In the genomic region with DNA sequence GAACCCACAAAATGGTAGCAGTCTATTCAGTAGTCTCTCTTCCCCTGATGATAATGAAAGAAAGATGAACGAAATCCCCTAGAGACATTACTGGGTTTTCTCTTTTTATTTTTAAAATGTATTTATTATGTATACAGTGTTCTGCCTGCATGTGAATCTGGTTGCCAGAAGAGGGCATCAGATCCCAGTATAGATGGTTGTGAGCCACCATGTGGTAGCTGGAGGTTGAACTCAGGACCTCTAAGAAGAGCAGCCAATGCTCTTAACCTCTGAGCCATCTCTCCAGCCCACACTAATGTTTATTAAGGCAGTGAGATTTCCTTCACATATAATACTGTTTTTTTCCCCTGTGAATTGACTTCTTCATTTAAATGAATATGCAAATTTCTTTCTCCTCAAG, we compare ENCODE assay signal across 20 mouse cellular contexts.
DNase-seq lines count a peak whose midpoint lies in the region; ATAC-seq and TF ChIP-seq lines count a peak whose summit lies in the region.
"Had no signal": no experiment of that assay in that cellular context is flagged by ENCODE, and none has a peak within 500 bp of the region (broad histone marks: within the 10 kb centered on the region; RNA-seq: fewer than 3 reads in every experiment).

No protein-coding gene starts in this region.

- no peaks in the 10 kb centered on the region for H3K36me3 ChIP-seq in thymus, adult 2 months (ENCODE audit: control insufficient read depth, insufficient read depth, low read length)
- H3K36me3 ChIP-seq: embryonic facial prominence, embryonic 13.5 days; G1E; hindbrain, embryonic 10.5 days; liver, embryonic 13.5 days; midbrain, embryonic 13.5 days had no signal

- H3K4me3 ChIP-seq in left cerebral cortex, adult 2 months: no peak overlapping the region
- H3K4me3 ChIP-seq in thymus, adult 2 months (ENCODE audit: control insufficient read depth, insufficient read depth, low read length): no peak overlapping the region
- H3K4me3 ChIP-seq: embryonic facial prominence, embryonic 13.5 days; hindbrain, embryonic 10.5 days; liver, embryonic 13.5 days; midbrain, embryonic 13.5 days had no signal

- ATAC-seq in CD4-positive, CD25-positive, alpha-beta regulatory T cell, adult 4 months: no peak
- ATAC-seq: activated CD4-positive, CD25-positive, alpha-beta regulatory T cell, adult 4 months; intestine, embryonic 16.5 days; midbrain, embryonic 13.5 days had no signal

- 94% methylated on average over 1 of the region's 1 CpGs for WGBS in thymus, adult 2 months

- no peak for TF ChIP-seq POLR2A in thymus, adult 2 months (IDR thresholded peaks at IDR 0.05; ENCODE audit: control insufficient read depth, extremely low read depth, insufficient read depth, low read length, poor library complexity)

- H3K27ac ChIP-seq in left cerebral cortex, adult 2 months: peak overlapping the region; percentile 61
- H3K27ac ChIP-seq in thymus, adult 2 months (ENCODE audit: control insufficient read depth, insufficient read depth, low read length): no peak overlapping the region
- H3K27ac ChIP-seq: embryonic facial prominence, embryonic 13.5 days; hindbrain, embryonic 10.5 days; liver, embryonic 13.5 days; midbrain, embryonic 13.5 days had no signal

- H3K27me3 ChIP-seq in thymus, adult 2 months (ENCODE audit: control insufficient read depth, insufficient read depth, low read length): no peaks in the 10 kb centered on the region
- H3K27me3 ChIP-seq: embryonic facial prominence, embryonic 13.5 days; liver, embryonic 13.5 days; midbrain, embryonic 13.5 days had no signal

- H3K4me1 ChIP-seq in thymus, adult 2 months (replicated peaks; ENCODE audit: control insufficient read depth, insufficient read depth, low read length): no peaks in the 10 kb centered on the region
- H3K4me1 ChIP-seq: embryonic facial prominence, embryonic 13.5 days; hindbrain, embryonic 10.5 days; liver, embryonic 13.5 days; midbrain, embryonic 13.5 days had no signal

- TF ChIP-seq CTCF in left cerebral cortex, adult 2 months (IDR thresholded peaks at IDR 0.05): peak; percentile 48
- TF ChIP-seq CTCF in thymus, adult 2 months (IDR thresholded peaks at IDR 0.05; ENCODE audit: borderline replicate concordance, control insufficient read depth, extremely low read depth, insufficient read depth, low read length, poor library complexity): no peak

- intact Hi-C loops in left cerebral cortex, adult 2 months (cut with DNase I): loop anchor here (1.0 to 10.0 kb wide), 3 partner anchors 83 to 421 kb away; a partner anchor contains a TSS
- intact Hi-C loops in left cerebral cortex, postnatal 36 days (cut with DNase I): no loop called here

- peak; percentile 18 for DNase-seq in CD4-positive, CD25-positive, alpha-beta regulatory T cell, adult 2 months (ENCODE audit: low read depth, low spot score)
- DNase-seq in left cerebral cortex, adult 2 months (ENCODE audit: extremely low spot score in 1 of 2, low spot score in 2 of 2): no peak
- no peak for DNase-seq in left cerebral cortex, postnatal 36 days (ENCODE audit: low spot score in 2 of 2)
- peak; percentile 23 for DNase-seq in ES-CJ7 (ENCODE audit: low read depth, low spot score)
- peak; percentile 7 for DNase-seq in induced T-regulatory cell, adult 2 months (ENCODE audit: low read depth)
- no peak for DNase-seq in adrenal gland, postnatal 4 days (ENCODE audit: low spot score in 2 of 2)
- no peak for DNase-seq in thymus, adult 2 months
- DNase-seq: adrenal gland, postnatal 25 days; cerebellum, postnatal 25 days; kidney, postnatal 36 days; left cerebral cortex, postnatal 4 days; liver, embryonic 13.5 days; lung, postnatal 4 days had no signal

Comparison
In these comparisons a context has a peak if more than half of its experiments do, and no peak if none do; other contexts are left out.
1. DNase-seq: peak in CD4-positive, CD25-positive, alpha-beta regulatory T cell, adult 2 months (single experiment), ES-CJ7 (single experiment) and induced T-regulatory cell, adult 2 months (single experiment); none in left cerebral cortex, adult 2 months (0 of 2), left cerebral cortex, postnatal 36 days (0 of 2), adrenal gland, postnatal 4 days (0 of 2) and thymus, adult 2 months (single experiment).